ENCODE assay signal across 27 mouse cellular contexts in genomic region chr3:40002838-40003237, GRCm38 (mm10).
"Had no signal": no experiment of that assay in that cellular context is flagged by ENCODE, and none has a peak within 500 bp of the region (broad histone marks: within the 10 kb centered on the region; RNA-seq: fewer than 3 reads in every experiment).

No protein-coding gene starts in this region.

- DNase-seq: left cerebral cortex, postnatal 4 days; liver; liver, embryonic 13.5 days; liver, postnatal 0 days; lung, adult 18-20 months; lung, adult 2 months; lung, embryonic 14.5 days; lung, postnatal 10 days; lung, postnatal 14 days; lung, postnatal 36 days; lung, postnatal 4 days; midbrain, embryonic 14.5 days had no signal

- H3K27ac ChIP-seq: limb, embryonic 10.5 days; limb, embryonic 12.5 days; limb, embryonic 13.5 days; limb, embryonic 15.5 days; liver, embryonic 12.5 days; liver, embryonic 13.5 days; liver, embryonic 14.5 days; liver, embryonic 15.5 days; lung, embryonic 15.5 days; macrophage; midbrain, embryonic 10.5 days; midbrain, embryonic 12.5 days; midbrain, embryonic 13.5 days; midbrain, embryonic 15.5 days had no signal

- H3K4me3 ChIP-seq: limb, embryonic 10.5 days; limb, embryonic 12.5 days; limb, embryonic 13.5 days; limb, embryonic 15.5 days; liver, embryonic 12.5 days; liver, embryonic 13.5 days; liver, embryonic 15.5 days; lung, embryonic 15.5 days; megakaryocyte, embryonic 14.5 days; midbrain, embryonic 10.5 days; midbrain, embryonic 12.5 days; midbrain, embryonic 13.5 days; midbrain, embryonic 15.5 days; myocyte had no signal
